Mouse (Mus musculus) heart, adult 2 months (tissue): Measurements from ENCODE around the gene Pdcd7.
A peak's percentile ranks its signal among the peaks of the same experiment; 100 is the strongest.

Experiments used
- CTCF ChIP-seq: fragments of 200-600 bp; IDR thresholded peaks from 2 replicates; pipeline ENCODE4 v1.8.1; 2022; ENCODE audit warnings: antibody characterized with exemption, mild to moderate bottlenecking, moderate library complexity
- EP300 ChIP-seq: fragments of 200-500 bp; IDR thresholded peaks from 2 replicates; pipeline ENCODE4 v1.6.1; 2011; ENCODE audit warnings: low read depth, low read length, control low read depth; ENCODE audit not compliant: insufficient read depth
- POLR2A ChIP-seq: fragments of 200-500 bp; IDR thresholded peaks from 2 replicates; pipeline ENCODE4 v1.6.1; 2011; ENCODE audit warnings: mild to moderate bottlenecking, low read depth, low read length, control low read depth; ENCODE audit not compliant: insufficient read depth

DNA sequence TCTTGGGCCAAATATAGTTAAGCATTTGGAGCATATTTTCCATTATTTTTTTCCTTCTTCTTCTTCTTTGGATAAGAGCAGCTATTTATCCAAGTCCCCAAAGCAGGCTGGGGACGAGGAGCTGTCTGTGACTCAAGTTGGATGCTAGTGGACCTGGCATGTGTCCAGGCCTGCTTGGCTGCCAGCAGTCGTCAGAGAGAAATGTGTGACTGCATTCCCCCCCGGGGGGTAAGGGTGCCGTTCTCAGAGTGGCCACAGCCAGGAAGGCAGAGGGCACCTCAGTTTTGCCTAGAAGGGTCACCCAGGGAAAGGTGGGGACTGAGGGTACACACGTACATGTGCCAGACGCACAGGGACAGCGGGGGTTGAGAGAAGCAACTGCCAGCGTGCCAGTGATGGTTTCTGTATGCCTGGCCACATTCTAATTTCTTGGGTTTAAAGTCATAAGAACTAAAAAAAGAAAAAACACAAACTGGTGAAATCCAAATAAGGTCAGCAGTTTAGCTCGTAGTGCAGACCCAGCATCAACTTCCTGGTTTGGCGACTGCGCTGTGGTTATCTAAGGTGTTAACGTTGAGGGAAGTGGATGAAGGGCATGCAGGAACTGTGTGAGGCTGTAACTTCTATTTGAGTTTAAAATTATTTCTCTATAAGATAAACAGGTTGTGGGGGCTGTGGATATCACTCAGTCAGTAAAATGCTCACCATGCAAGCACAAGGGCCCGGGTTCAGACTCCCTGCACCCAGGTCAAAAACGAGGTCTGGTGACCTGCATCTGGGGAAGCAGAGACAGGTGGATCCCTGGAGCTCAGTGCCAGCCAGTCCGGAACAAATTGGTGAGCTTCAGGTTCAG, 58.7 kb downstream of the Pdcd7 start:
- TF ChIP-seq POLR2A (no peak), CTCF (peak; percentile 40), EP300 (no peak)
